Mouse (Mus musculus): ENCODE results near the gene Slc12a8.

Slc12a8 gene

DNA sequence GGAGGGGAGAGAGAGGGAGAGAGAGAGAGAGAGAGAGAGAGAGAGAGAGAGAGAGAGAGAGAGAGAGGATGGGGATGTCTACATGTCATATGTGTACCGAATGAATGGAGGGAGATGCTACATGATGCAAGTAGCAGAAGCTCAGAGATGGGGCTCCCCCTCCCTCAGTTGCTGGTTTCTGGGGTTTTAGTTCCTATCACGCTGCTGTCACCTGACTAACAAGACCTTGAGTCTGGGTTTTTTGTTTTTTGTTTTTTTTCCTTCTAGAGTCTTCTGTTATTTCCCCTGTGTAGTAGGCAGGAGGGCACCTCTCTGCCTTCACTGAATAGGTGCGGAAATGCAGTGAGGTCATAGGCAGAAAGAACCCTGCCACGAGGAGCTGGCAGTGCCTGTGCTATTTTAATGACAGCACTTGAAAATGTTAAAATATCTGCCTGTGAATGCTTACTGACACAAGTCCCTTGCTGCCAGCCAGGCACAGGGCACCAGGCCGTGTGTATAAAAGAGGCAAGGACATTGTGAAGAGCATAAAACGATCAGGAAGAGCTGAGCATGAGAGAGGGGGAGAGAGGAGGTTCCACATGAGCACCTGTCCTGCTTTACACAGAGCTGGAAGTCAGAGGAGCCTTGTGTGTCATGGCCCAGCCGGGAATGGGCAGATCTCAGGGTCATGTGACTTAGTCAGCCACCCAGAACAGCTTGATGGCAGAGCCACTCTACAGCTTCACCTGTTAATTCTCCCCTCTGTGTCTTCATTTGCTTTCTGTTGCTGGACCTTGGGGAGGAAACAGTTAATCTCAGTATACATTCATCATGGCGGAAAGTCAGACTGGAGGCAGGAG is 89.8 kb downstream of the Slc12a8 start:
- in situ Hi-C loops (cut with MboI; ENCODE audit: low sequenced_read_pairs): no loop called here

- in situ Hi-C loops (cut with MboI; ENCODE audit: low sequenced_read_pairs): no loop called here
Observed at GRCm38 (mm10) chr16:33609554-33609953, 92.4 kb downstream of the Slc12a8 start.

GRCm38 (mm10) chr16:33610466-33610865 is 93.3 kb downstream of the Slc12a8 start:
- in situ Hi-C loops (cut with MboI; ENCODE audit: low sequenced_read_pairs): no loop called here

GRCm38 (mm10) chr16:33611291-33611690 is 94.2 kb downstream of the Slc12a8 start:
- in situ Hi-C loops (cut with MboI; ENCODE audit: low sequenced_read_pairs): no loop called here

DNA sequence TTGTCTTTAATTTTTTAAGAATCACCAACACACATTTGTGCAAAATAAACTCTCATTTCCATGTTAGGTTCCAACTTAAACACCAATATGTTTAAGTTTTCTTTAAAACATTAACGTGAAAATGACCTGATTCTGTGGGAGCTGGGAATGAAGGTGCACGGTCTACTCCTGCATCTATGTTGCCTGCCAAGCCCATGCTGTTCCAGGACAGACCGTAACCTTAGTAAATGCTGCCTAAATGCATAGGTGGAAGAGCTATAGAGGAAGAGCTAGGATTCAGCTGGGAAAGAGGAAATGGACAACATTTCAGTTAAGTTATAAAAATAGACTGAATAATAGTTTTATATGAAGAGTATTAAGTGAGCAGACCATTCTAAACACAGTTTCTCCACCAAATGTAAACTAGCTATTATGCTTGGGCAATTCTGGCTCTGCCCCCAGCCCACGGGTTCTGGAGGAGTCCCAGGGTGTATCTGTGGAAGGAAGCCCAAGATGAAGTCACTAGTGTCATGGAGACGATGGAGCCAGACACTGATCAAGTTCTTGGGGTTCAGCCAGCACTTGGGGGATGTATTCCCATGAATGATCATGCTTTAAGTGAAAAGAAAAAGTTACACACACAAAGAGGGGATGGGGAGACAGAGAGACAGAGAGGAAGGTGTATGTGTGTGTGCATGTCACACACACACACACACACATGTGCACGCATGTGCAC is 95.1 kb downstream of the Slc12a8 start:
- in situ Hi-C loops (cut with MboI; ENCODE audit: low sequenced_read_pairs): no loop called here

DNA sequence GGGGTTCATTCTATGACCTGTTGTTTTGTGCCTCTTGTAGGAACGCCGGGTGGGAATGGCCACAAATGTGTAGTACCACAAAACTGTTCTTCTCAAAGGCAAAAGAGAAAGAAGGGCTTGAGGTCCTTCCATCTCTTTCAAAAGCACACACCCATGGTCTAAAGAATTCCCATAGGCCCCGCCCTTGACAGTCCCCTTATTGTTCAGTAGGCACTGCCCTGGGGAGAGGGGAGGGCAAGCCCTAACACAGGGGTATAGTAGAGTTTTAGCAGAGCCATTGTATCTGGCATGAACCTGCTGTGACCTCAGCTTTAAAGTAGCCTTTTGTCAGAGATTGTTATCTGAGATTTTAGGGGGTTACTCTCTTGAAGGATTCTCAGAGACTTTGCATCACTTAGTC is 98.9 kb downstream of the Slc12a8 start:
- in situ Hi-C loops (cut with MboI; ENCODE audit: low sequenced_read_pairs): no loop called here

- in situ Hi-C loops (cut with MboI; ENCODE audit: low sequenced_read_pairs): no loop called here
Observed at GRCm38 (mm10) chr16:33621836-33622235, 104.7 kb downstream of the Slc12a8 start.

DNA sequence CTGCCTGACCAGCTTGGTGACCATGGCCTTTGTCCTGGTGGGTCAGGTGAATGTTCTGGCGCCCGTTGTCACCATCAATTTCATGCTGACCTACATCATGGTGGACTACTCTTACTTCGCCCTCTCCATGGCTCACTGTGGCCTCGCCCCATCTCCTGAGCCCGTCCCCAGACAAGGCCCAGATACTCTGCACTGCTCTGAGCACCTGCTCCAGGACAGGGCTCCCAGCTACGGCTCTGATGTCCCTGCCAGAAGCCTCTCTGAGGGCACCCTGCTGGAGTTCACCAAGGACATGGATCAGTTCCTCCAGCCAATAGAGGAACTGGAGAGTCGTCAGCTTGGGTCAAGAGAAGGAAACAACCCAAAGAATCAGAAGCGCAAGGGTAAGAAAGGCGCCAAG is 107.5 kb downstream of the Slc12a8 start:
- in situ Hi-C loops (cut with MboI; ENCODE audit: low sequenced_read_pairs): no loop called here

- in situ Hi-C loops (cut with MboI; ENCODE audit: low sequenced_read_pairs): no loop called here
Observed at GRCm38 (mm10) chr16:33629539-33629938, 112.4 kb downstream of the Slc12a8 start.

GRCm38 (mm10) chr16:33635836-33636595 is 118.9 kb downstream of the Slc12a8 start:
- in situ Hi-C loops (cut with MboI; ENCODE audit: low sequenced_read_pairs): no loop called here

DNA sequence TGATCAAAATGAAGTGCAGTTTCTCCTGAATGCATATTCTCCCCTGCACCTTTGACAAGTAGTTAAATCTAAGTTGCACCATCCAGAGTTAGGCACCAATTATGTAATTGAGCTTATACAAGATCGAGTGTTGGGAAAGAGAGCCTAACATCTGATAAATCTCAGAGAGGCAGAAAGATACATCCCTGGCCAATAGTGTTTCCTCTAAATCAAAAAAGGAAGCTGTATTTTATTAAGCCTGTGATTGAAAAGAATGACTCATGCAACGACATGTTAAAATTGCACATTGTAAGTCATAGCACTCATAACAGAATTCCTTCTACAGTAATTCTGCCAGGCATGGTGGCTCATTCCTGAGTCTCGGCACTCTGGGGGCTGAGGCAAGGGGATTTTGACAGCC is 124.7 kb downstream of the Slc12a8 start:
- in situ Hi-C loops (cut with MboI; ENCODE audit: low sequenced_read_pairs): no loop called here

DNA sequence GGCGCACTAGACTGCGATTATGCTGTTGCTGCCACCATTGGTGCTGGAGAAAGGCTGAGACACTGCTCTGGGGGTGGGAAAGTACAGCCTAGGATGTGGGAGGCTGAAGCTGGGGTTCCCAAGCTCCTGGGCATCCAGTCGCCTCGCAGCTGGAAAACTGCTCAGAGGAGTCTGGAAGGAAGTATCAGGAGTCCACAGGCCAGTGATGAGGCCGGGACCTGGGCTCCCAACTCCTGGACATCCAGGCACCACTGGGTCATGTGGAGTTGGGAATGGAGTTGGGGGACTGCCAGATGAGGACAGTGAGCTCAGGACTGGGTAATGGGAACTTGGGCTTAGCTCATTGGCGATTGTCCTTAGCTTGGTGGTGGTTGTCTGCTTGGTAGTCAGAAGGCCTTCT is 136.0 kb downstream of the Slc12a8 start:
- in situ Hi-C loops (cut with MboI; ENCODE audit: low sequenced_read_pairs): no loop called here

GRCm38 (mm10) chr16:33655443-33655842 is 138.3 kb downstream of the Slc12a8 start:
- in situ Hi-C loops (cut with MboI; ENCODE audit: low sequenced_read_pairs): no loop called here

DNA sequence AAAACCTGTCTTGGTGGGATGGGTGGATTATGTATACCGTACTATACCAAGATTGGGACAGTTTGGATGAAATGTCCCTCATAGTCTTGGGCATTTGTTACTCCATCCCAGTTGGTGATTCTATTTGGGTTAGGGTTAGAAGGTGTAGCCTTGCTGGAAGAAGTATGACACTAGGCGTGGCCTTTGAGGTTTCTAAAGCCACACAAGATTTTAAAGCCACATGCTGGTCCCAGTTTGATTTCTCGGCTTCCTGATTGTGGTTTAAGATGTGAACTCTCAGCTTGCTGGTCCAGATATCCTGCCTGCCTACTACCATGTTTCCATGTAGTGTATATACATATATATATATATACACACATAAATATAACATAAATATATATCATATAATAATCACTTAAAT is 140.1 kb downstream of the Slc12a8 start:
- in situ Hi-C loops (cut with MboI; ENCODE audit: low sequenced_read_pairs): no loop called here

DNA sequence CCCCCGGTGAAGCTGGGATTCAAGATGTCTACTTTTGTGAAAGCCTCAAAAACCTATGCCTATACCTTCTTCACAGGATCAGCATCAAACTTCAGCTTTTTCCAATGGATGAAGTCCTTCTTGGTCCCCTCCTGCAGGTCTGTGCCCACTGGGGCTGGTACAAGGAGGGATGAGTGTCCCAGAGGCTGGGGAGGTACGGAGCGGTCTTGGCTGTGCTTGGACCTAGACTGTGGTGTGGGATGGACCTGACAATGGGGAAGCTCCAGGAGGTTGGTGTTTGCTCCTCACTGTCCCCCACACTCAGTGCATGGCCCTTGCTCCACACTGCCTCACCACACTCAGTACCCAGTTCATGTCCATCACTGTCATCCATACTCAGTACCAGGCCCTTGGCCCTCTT is 141.0 kb downstream of the Slc12a8 start:
- in situ Hi-C loops (cut with MboI; ENCODE audit: low sequenced_read_pairs): no loop called here

GRCm38 (mm10) chr16:33659521-33659920 is 142.4 kb downstream of the Slc12a8 start:
- in situ Hi-C loops (cut with MboI; ENCODE audit: low sequenced_read_pairs): no loop called here

GRCm38 (mm10) chr16:33660125-33660524 is 143.0 kb downstream of the Slc12a8 start:
- in situ Hi-C loops (cut with MboI; ENCODE audit: low sequenced_read_pairs): no loop called here

DNA sequence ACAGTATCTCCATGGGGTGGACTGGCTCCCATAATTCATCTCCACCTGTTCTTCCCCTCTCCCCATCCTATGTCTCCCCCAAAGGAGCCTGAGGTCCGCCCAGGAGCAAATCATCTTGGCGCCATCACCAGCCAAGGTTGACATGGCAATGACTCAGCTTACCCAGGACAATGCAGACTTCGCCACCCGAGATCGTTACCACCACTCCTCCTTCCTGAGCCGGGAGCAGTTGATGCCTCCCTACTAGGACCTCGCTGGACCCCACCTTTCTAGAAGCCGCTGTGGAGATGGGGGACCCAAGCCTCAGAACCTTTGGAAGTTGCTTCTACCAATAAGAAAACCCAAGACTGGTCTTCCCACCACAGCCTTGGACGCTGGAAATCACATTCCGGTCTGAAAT is 145.7 kb downstream of the Slc12a8 start:
- in situ Hi-C loops (cut with MboI; ENCODE audit: low sequenced_read_pairs): no loop called here

- in situ Hi-C loops (cut with MboI; ENCODE audit: low sequenced_read_pairs): no loop called here
Observed at GRCm38 (mm10) chr16:33666226-33666625, 149.1 kb downstream of the Slc12a8 start.

GRCm38 (mm10) chr16:33666985-33667538 is 149.9 kb downstream of the Slc12a8 start:
- in situ Hi-C loops (cut with MboI; ENCODE audit: low sequenced_read_pairs): no loop called here

DNA sequence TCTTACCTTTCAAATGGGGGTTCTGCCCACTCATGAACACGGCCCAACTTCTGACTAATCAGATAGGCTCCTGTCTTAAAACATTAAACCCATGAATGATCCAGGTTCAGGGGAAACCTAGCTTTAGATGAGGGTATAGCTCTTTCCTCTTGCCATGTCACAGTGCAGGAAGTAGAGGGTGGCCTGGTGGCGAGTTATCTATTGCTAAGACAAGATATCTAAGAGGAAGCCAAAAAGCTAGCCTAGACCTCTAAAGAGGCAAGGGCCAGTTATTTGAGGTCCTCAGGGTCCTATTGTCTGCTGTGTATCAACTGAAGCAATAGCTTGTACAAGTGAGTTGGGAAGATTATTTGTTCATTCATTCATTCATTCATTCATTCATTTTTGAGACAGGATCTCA is 151.3 kb downstream of the Slc12a8 start:
- in situ Hi-C loops (cut with MboI; ENCODE audit: low sequenced_read_pairs): no loop called here

Data from CH12F3 (cell line).